Mouse (Mus musculus): ENCODE results near the gene Diaph2.
"Not testable (repeated sequence)": the region's sequence is repeated elsewhere in the genome, so short reads cannot be mapped to it uniquely, and the experiment has no call there.

Gene Diaph2

DNA sequence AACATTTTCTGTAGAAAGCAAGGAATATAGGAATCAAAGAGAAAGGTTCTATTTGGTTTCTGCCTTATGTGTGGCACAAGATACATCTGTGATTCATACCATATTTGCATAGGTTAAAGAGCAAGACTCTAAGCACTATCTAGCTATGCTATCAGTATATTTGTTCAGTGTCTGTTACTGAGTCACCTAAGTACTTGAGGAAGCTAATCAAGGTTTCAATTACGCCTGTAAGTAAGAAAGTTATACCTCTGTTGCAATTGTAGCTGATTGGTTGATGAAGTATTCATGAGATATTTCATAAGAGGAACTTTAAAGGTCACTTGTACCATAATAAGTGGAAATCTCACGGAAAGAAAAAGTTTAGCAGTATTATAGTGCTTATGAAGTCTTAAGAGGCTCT, 531.9 kb downstream of the Diaph2 start:
- in situ Hi-C loops (cut with MseI, MboI) = no loop called here

DNA sequence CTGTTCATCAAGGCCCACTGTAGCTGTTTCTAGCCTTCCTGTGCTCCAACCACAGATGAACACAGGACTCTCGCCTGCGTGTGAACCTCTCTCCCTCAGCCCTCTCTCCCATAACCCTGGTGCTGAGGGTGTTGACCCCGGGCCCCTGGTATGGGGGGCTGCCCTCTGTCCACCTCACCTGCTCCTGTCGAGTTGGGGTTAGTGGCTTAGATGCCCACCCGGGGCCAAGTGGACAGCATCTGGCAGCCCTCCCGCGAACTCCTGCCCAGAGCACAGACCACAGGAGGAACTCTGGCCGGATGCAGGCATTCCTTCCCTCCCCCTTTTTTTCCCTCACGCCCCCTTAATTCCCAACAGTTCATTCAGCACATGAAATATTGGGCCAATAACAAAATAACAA, 537.5 kb downstream of the Diaph2 start:
- in situ Hi-C loops (cut with MseI, MboI) = no loop called here

DNA sequence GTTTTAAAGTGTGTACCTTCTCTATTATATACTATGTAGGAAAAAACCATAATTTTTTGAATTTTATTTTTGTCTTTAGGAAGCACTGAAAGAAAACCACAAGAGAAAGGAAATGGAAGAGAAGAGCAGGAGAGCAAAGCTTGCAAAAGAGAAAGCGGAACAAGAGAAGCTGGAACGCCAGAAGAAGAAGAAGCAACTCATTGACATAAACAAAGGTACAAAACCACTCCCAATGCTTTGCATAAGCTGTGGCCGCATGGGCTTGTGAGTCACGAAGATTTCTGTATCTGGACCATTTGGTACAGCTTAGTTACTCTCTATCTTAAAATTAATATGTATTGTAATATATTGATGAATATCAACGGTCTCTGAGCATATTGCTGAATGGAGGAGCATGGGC, 540.2 kb downstream of the Diaph2 start:
- in situ Hi-C loops (cut with MseI, MboI) = no loop called here

DNA sequence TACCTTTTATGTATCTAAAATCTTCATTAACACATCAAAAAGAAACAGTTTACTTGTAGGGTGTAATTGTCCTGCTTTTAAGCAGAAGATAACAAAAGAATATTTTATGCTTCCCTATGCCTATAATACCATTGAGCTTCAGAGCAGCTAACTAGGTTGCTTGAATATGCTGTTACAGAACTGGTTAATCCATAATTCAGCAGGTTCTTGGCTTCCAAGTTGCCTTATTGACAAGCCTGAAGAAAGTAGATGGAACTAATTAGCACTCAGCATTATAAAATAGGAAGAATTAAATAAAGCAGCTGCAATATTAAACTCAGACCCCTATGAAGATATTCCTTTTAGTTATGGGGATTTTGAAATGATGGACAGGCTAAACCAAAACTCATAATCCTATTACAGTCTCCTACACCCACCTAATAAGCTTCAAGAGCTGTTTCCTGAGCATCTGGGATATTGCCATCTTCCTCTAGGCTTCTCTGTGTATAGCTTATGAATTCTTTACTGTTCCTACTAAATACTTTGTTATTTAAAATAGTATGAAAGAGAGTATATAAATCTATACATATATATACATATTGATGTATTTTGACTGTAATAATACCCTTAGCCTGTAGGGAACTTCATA, 601.4 kb downstream of the Diaph2 start:
- in situ Hi-C loops (cut with MseI, MboI) = no loop called here

DNA sequence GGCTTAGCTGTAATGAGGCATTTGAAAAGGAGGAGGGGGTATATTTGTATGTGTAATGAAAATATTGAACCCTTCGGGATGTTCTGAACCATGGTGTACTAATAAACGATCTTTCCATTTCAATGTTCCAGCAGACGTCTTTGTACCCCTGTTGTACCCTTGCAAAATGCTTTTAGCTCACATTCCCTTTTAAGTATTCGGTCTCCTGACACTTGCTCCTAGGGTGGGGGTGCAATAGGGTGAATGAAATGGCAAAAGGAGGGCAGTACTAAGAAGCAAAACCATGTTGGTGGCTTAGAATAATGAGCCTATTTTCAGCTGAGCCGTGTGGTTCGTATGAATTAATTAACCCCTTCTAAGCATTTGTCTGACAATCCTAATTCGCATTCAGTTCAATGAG, 601.9 kb downstream of the Diaph2 start:
- in situ Hi-C loops (cut with MseI, MboI) = no loop called here

DNA sequence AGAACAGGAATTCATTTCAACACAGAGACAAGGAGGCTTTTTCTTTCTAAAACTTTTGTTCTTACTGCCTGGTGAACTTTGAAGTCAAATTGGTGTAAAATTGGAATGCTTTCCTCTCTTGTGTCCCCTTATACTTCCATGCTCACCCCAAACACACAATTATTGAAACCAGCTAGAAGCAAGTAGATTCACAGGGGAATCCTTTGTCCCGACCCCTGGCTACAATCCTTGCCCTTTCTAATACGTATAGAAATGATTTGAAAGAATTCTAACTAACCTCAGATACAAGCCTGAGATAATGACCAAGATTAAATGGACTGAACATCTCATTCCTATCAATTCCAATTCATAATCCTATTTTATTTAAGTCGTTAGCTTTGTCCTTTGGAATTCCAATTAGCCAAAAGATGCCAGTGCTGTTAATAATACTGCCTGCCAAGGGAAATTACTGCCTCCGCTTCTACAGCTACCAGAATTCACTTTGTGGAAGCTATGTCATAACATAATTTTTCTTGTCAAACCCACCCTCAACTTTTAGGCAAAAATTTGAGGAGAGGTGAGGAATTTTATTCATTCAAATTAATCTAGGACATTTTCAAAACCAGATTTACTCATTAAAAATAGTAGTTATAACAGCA, 644.1 kb downstream of the Diaph2 start:
- in situ Hi-C loops (cut with MseI, MboI) = no loop called here

DNA sequence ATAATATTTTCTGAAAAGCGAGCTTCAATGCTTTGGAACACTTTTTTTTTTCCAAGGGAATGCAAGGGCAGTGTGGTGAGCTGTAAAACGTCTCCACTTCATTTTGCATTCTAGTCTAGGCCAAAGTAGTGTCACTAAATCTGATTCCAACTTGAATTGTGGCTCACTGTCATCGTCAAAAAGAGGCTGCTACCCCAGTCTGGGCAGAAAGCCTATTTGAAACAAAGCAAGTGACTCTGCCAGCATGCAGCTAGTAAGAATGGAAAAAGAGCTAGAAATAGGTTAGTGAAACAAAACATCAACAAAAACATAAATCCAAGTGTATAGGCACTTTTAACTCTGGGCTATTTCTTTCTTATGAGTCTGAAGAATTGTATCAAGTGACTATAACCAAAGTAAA, 653.7 kb downstream of the Diaph2 start:
- in situ Hi-C loops (cut with MseI, MboI) = no loop called here

DNA sequence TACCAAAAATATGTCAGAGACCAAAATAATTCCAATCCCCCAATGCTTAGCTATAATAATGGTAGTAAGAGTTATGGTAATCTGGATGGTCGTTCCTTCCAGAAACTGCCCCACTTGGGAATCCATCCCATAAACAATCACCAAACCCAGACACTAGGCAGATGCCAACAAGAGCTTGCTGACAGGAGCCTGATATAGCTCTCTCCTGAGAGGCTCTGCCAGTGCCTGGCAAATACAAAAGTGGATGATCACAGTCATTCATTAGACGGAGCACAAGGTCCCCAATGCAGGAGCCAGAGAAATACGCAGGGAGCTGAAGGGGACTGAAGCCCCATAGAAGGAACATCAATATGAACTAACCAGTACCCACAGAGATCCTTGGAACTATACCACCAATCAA, 657.9 kb downstream of the Diaph2 start:
- in situ Hi-C loops (cut with MseI, MboI) = not testable (repeated sequence)

DNA sequence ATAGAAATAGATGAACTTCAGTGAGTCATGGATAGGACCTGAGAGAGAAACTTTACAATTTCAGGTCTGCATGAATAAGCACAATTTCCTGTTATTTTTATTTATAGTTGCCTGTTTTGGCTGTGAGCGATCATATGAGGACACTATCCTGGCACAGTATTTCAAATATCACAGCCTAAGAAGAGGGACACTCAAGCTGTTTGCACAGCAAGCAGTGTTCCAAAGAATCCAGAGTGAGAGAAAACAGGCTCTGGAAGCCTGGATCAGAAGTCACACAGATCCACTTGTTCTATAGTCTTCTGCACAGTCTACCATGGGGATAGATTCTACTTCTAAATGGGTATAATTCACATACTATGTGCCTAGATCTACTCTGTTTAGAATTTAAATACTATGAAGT, 659.4 kb downstream of the Diaph2 start:
- in situ Hi-C loops (cut with MseI, MboI) = no loop called here

DNA sequence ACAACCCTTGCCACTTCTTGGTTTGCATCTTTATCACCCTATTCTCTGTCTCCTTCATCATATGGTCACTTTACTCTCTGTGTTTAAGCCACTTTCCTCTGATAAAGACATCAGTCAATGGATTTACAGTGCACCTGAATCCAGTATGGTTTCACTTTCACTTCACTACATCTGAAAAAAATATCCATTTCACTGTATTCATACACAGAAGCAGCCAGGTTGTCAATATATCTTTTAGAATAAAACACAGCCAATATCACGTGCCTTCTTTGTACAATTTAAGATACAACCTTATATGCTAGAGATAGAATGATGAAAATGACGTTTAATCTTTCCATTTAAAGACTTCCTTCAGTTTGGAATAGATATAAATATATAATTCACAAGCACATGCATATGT, 673.6 kb downstream of the Diaph2 start:
- in situ Hi-C loops (cut with MseI, MboI) = no loop called here

DNA sequence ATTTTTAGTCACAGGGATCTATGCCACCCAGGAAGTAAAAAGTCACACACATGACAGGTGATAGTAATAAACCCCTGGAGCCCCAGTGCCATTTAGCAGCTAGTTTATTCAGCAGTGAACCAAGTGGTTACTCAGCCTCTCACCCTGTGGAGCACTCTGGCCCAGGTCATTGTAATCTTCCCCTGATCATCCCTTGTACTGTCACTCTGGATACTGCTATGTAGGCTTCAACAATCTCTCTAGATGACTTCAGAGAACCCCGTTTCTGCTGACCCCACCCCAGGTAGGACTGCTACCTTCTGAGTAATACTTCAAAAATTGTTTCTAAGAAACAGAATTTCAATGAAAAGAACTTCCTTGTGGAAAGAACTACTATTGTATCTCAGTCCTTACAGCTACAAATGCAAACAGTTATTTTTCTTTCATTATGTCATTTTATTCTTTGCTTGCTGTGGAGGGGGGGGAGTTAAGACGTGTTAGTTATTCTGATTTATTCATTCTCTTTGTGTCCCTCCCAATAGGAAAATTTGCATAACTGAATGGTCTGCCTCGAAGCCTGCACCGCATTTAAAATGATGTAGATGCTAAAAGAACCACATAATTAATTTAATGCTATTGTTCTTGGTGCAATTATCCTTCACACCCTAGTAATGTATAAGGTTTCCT, 702.4 kb downstream of the Diaph2 start:
- in situ Hi-C loops (cut with MseI, MboI) = no loop called here

DNA sequence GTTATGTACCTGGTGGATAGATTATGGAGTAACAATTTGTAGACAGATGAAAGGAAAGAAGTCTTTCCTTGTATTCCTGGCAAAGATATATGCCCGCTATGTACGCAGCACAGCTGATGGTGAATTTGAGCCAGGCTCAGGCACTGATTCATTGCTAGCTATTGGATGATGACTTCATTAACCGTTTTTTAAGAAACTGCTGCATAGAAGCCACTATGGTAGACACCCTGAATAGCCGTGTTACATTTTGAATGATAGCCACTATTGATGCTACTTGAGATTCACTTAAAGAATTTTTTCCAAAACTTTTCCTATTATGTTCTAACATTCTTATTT, 702.9 kb downstream of the Diaph2 start:
- in situ Hi-C loops (cut with MseI, MboI) = no loop called here

DNA sequence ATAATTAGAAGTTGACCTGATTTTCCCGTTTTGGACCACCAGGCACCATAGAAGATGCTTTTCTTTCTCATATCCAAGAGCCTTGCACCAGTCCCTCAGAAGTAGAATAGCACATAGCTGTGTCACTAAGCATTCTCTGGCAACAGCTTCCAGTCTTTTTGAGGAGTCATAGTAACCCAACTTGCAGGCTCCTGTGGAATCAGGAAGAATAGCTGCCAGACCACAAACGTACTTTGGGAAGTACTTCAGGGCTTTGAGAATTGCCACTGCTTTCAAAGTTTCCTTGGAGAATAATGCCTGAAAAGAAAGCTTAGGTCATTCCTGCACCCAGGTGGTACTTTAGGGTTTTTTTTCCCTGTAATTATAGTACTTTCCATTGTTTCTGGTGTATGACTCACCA, 723.6 kb downstream of the Diaph2 start:
- in situ Hi-C loops (cut with MseI, MboI) = no loop called here

DNA sequence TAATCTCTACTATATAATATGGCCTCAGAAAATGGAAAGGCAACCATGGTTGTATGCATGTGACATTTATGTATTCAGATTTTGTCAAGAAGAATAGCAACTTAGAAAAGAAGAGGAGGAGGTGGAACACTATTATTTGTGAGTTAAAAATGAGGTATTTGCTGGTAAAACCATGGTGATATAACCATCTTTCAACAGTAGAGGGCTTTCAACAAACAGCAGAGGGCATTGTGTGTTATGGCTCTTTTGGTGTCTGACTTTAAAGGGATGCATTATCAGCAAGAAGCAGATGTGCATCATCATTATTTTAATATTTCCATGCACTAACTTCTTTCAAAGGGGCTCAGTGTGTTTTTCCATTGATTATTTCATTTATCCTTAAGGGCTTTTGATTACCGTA, 731.3 kb downstream of the Diaph2 start:
- in situ Hi-C loops (cut with MseI, MboI) = no loop called here

DNA sequence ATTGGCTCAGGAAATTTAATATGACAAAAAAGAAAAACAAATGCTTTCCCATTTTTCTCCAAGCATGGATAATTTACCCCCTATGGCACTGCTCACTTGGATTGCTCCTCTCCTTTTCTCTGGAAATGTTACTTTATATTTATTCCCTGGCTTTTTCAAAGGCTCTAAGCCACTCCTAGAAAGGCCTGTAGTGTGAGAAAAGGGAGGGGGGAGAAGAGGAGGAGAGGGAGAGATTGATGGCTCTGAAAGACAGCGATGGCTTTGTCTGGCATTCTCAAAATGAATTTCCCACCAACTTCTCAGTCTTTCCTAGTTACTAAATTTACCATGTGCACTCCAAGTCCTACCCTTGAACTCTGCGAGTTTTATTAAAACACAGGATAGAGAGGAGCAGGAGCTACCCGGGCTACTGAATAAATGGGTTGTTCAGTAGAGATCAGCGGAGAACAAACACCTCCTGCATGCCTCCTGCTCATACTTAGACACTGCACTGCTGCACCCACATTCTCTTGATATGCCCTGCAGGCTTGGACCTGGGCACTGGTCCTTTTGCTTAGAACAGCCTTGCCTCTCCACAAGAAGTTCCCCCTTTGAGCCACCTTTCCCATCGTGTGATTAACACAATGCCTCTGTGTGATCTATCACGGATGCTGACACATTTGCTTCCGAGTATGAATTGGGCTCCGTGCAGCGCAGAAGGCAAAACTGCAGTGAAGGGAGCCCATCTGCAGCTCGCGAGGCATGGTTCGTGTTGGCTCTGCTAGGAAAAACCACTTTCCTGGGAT, 753.3 kb downstream of the Diaph2 start:
- in situ Hi-C loops (cut with MseI, MboI) = no loop called here

DNA sequence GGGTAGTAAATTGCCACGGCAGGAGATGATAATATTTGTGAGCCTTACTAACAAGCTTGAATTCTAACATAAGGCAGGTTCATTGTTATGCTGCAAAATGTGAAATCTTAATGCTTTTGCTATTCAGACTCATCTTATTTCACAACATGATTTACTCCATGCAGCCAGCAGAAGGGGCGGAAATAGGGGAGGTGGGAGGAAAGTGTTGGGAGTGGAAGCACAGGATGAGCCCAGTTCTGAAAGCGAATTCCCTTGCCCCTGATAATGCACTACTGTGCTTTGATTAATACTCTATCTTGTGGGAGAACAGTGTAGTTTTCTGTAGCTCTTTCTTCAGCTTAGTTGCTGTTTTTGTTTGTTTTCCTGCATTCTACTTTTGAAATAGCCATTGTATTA, 753.9 kb downstream of the Diaph2 start:
- in situ Hi-C loops (cut with MseI, MboI) = no loop called here

DNA sequence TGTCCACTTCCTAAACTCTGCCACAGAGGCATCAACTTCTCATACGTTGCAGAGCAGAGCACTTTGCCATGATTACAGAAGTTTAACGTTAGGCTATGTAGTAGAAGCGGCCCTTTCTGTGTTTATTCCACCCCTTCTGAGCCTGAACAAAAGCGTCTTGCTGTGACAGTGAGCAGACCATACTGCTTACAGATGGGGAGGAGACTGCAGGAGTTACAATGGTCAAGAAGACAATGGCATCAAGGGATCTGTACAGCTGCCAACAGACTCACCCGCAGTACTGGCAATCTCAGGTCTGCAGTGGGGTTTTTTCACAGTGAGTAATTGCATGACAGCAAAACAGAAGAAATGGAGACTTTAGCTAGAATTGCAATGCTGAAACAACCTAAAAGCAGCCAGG, 756.1 kb downstream of the Diaph2 start:
- in situ Hi-C loops (cut with MseI, MboI) = no loop called here
